Mouse (Mus musculus) neural tube, embryonic 12.5 days (tissue): ENCODE measurements around the gene Ppfibp2. TPM values are rescaled to one million over a fixed set of nuclear protein-coding genes. Genes with fewer than 3 reads are reported as not detected.

Experiments used
- ATAC-seq: fragments of 200-750 bp; cut with Nextera tagmentation; 2 replicates; pipeline ENCODE4 v1.8.0; 2017; ENCODE audit warnings: low read depth, mild to moderate bottlenecking, moderate TSS enrichment, moderate library complexity; ENCODE audit not compliant: low FRiP score
- H3K27ac ChIP-seq: fragments of 300-500 bp; sonication (generic); 2 replicates; pipeline ENCODE4 v1.5.1; 2016
- H3K27me3 ChIP-seq: fragments of 300-500 bp; sonication (generic); replicated peaks from 2 replicates; pipeline ENCODE4 v1.6.1; 2016; ENCODE audit warnings: mild to moderate bottlenecking
- H3K36me3 ChIP-seq: fragments of 300-500 bp; sonication (generic); 2 replicates; pipeline ENCODE4 v1.6.1; 2016; ENCODE audit warnings: mild to moderate bottlenecking
- H3K4me1 ChIP-seq: fragments of 300-500 bp; sonication (generic); 2 replicates; pipeline ENCODE4 v1.6.1; 2016
- H3K4me2 ChIP-seq: fragments of 300-500 bp; sonication (generic); replicated peaks from 2 replicates; pipeline ENCODE4 v1.6.1; 2016; ENCODE audit warnings: mild to moderate bottlenecking
- H3K4me3 ChIP-seq: fragments of 300-500 bp; sonication (generic); 2 replicates; pipeline ENCODE4 v1.5.1; 2016
- H3K9ac ChIP-seq: fragments of 300-500 bp; sonication (generic); 2 replicates; pipeline ENCODE4 v1.6.1; 2016; ENCODE audit warnings: mild to moderate bottlenecking
- H3K9me3 ChIP-seq: fragments of 300-500 bp; sonication (generic); 2 replicates; pipeline ENCODE4 v1.6.1; 2016; ENCODE audit warnings: mild to moderate bottlenecking
- WGBS: fragments of 180-500 bp; shearing (Covaris S2); methylation state at CpG from one replicate; pipeline ENCODE4 v1.1.7; 2016; 5-methylcytosine and 5-hydroxymethylcytosine counted together
- polyA plus RNA-seq: library from polyadenylated mRNA; unstranded; fragments of >200 nt; fragmentation: Nextera tagmentation; extraction: Ambion mirVana; gene quantifications from 2 replicates; pipeline ENCODE4 v1.2.1, GENCODE M21; 2016

The Ppfibp2 gene
- polyA plus RNA-seq, 1 experiment from 2014 or later = 3.5 TPM

GRCm38 (mm10) chr7:107697066-107697465, 102.1 kb downstream of the Ppfibp2 start:
- peaks cover 44% of the 10 kb centered on the region for H3K27me3 ChIP-seq
- H3K36me3 ChIP-seq = no peaks in the 10 kb centered on the region
- H3K4me1 ChIP-seq = no peaks in the 10 kb centered on the region
- ATAC-seq = no peak
- H3K9ac ChIP-seq = no peak overlapping the region
- no peaks in the 10 kb centered on the region for H3K9me3 ChIP-seq
- no peak overlapping the region for H3K27ac ChIP-seq
- 90% methylated on average over 5 of the region's 5 CpGs for WGBS
- H3K4me3 ChIP-seq = no peak overlapping the region
- no peak overlapping the region for H3K4me2 ChIP-seq

GRCm38 (mm10) chr7:107699926-107700325, 104.9 kb downstream of the Ppfibp2 start:
- no peaks in the 10 kb centered on the region for H3K4me1 ChIP-seq
- H3K27me3 ChIP-seq = peaks cover 27% of the 10 kb centered on the region
- no peaks in the 10 kb centered on the region for H3K36me3 ChIP-seq
- no peak for ATAC-seq
- H3K4me3 ChIP-seq = no peak overlapping the region
- no peaks in the 10 kb centered on the region for H3K9me3 ChIP-seq
- H3K9ac ChIP-seq = no peak overlapping the region
- 66% methylated on average over 1 of the region's 1 CpGs for WGBS
- H3K27ac ChIP-seq = no peak overlapping the region
- H3K4me2 ChIP-seq = no peak overlapping the region

- H3K27ac ChIP-seq = no peak overlapping the region
- no peaks in the 10 kb centered on the region for H3K9me3 ChIP-seq
- H3K36me3 ChIP-seq = no peaks in the 10 kb centered on the region
- no peak overlapping the region for H3K9ac ChIP-seq
- no peak overlapping the region for H3K4me3 ChIP-seq
- ATAC-seq = no peak
- peaks cover 26% of the 10 kb centered on the region for H3K27me3 ChIP-seq
- 81% methylated on average over 5 of the region's 5 CpGs for WGBS
- no peak overlapping the region for H3K4me2 ChIP-seq
- no peaks in the 10 kb centered on the region for H3K4me1 ChIP-seq
These were observed 105.6 kb downstream of the Ppfibp2 start for GRCm38 (mm10) chr7:107700646-107701045.

GRCm38 (mm10) chr7:107702461-107703380, 107.7 kb downstream of the Ppfibp2 start:
- Histone ChIP-seq H3K4me3 (no peak overlapping the region), H3K4me2 (no peak overlapping the region), H3K9me3 (no peaks in the 10 kb centered on the region), H3K9ac (no peak overlapping the region), H3K27ac (no peak overlapping the region), H3K36me3 (no peaks in the 10 kb centered on the region), H3K27me3 (peaks cover 8% of the 10 kb centered on the region; the same call in 1 of the 2 replicates), H3K4me1 (no peaks in the 10 kb centered on the region)
- 59% methylated on average over 13 of the region's 13 CpGs for WGBS
- no peak for ATAC-seq

- Histone ChIP-seq H3K27me3 (peaks cover 4% of the 10 kb centered on the region; the same call in 1 of the 2 replicates), H3K36me3 (no peaks in the 10 kb centered on the region), H3K9ac (no peak overlapping the region), H3K4me2 (no peak overlapping the region), H3K27ac (no peak overlapping the region), H3K4me3 (no peak overlapping the region), H3K4me1 (peaks cover 3% of the 10 kb centered on the region; the same call in 1 of the 2 replicates), H3K9me3 (no peaks in the 10 kb centered on the region)
- WGBS = 82% methylated on average over 5 of the region's 5 CpGs
- no peak for ATAC-seq
These were observed 110.9 kb downstream of the Ppfibp2 start for GRCm38 (mm10) chr7:107705941-107706340.

- Histone ChIP-seq H3K27ac (no peak overlapping the region), H3K36me3 (no peaks in the 10 kb centered on the region), H3K27me3 (no peaks in the 10 kb centered on the region; the same call in 1 of the 2 replicates), H3K4me3 (no peak overlapping the region), H3K4me2 (no peak overlapping the region), H3K4me1 (peaks cover 3% of the 10 kb centered on the region; the same call in 1 of the 2 replicates), H3K9ac (no peak overlapping the region), H3K9me3 (no peaks in the 10 kb centered on the region)
- 79% methylated on average over 9 of the region's 9 CpGs for WGBS
- ATAC-seq = no peak
These were observed 112.6 kb downstream of the Ppfibp2 start for GRCm38 (mm10) chr7:107707650-107708049.

GRCm38 (mm10) chr7:107708491-107709112, 113.6 kb downstream of the Ppfibp2 start:
- Histone ChIP-seq H3K4me3 (peak overlapping the region; percentile 11; the same call in 1 of the 2 replicates), H3K27ac (no peak overlapping the region), H3K36me3 (no peaks in the 10 kb centered on the region), H3K4me2 (peak overlapping the region; percentile 52), H3K9ac (no peak overlapping the region), H3K4me1 (peaks cover 3% of the 10 kb centered on the region; the same call in 1 of the 2 replicates), H3K9me3 (no peaks in the 10 kb centered on the region), H3K27me3 (no peaks in the 10 kb centered on the region)
- peak; percentile 91 for ATAC-seq
- WGBS = 5% methylated on average over 10 of the region's 10 CpGs

GRCm38 (mm10) chr7:107712743-107713142, 117.7 kb downstream of the Ppfibp2 start:
- ATAC-seq = no peak
- 74% methylated on average over 6 of the region's 6 CpGs for WGBS

GRCm38 (mm10) chr7:107714067-107714466, 119.1 kb downstream of the Ppfibp2 start:
- no peak overlapping the region for H3K4me2 ChIP-seq
- H3K36me3 ChIP-seq = no peaks in the 10 kb centered on the region
- ATAC-seq = no peak
- 88% methylated on average over 5 of the region's 5 CpGs for WGBS
- H3K27me3 ChIP-seq = no peaks in the 10 kb centered on the region
- no peak overlapping the region for H3K4me3 ChIP-seq
- H3K9me3 ChIP-seq = no peaks in the 10 kb centered on the region
- no peak overlapping the region for H3K9ac ChIP-seq
- H3K4me1 ChIP-seq = no peaks in the 10 kb centered on the region
- H3K27ac ChIP-seq = no peak overlapping the region

More at GRCm38 (mm10) chr7:107712743-107713142, 117.7 kb downstream of the Ppfibp2 start:
- Histone ChIP-seq H3K4me2 (no peak overlapping the region), H3K4me3 (no peak overlapping the region), H3K27me3 (no peaks in the 10 kb centered on the region), H3K27ac (no peak overlapping the region), H3K9ac (no peak overlapping the region), H3K4me1 (peaks cover 3% of the 10 kb centered on the region; the same call in 1 of the 2 replicates), H3K36me3 (no peaks in the 10 kb centered on the region), H3K9me3 (no peaks in the 10 kb centered on the region)

GRCm38 (mm10) chr7:107720771-107721170, 125.8 kb downstream of the Ppfibp2 start:
- Histone ChIP-seq H3K9ac (no peak overlapping the region), H3K9me3 (0 out of 2 replicates have a peak, but pooled peaks cover under 1% of the 10 kb centered on the region), H3K4me1 (no peaks in the 10 kb centered on the region), H3K4me2 (no peak overlapping the region), H3K36me3 (no peaks in the 10 kb centered on the region), H3K27me3 (no peaks in the 10 kb centered on the region), H3K27ac (no peak overlapping the region), H3K4me3 (no peak overlapping the region)
- ATAC-seq = no peak
- 95% methylated on average over 1 of the region's 1 CpGs for WGBS

GRCm38 (mm10) chr7:107722536-107722935, 127.5 kb downstream of the Ppfibp2 start:
- Histone ChIP-seq H3K9me3 (peaks cover 6% of the 10 kb centered on the region; the same call in 1 of the 2 replicates), H3K9ac (no peak overlapping the region), H3K27ac (no peak overlapping the region), H3K4me3 (no peak overlapping the region), H3K4me2 (no peak overlapping the region), H3K36me3 (no peaks in the 10 kb centered on the region), H3K27me3 (no peaks in the 10 kb centered on the region), H3K4me1 (no peaks in the 10 kb centered on the region)
- WGBS = 92% methylated on average over 4 of the region's 4 CpGs
- no peak for ATAC-seq

- Histone ChIP-seq H3K27me3 (no peaks in the 10 kb centered on the region), H3K4me1 (no peaks in the 10 kb centered on the region), H3K4me2 (no peak overlapping the region), H3K27ac (no peak overlapping the region), H3K36me3 (no peaks in the 10 kb centered on the region), H3K9me3 (peaks cover 6% of the 10 kb centered on the region; the same call in 1 of the 2 replicates), H3K9ac (no peak overlapping the region), H3K4me3 (no peak overlapping the region)
- WGBS = 66% methylated on average over 3 of the region's 3 CpGs
- no peak for ATAC-seq
These were observed 132.5 kb downstream of the Ppfibp2 start for GRCm38 (mm10) chr7:107727538-107727937.
